Mouse (Mus musculus) lung, adult 2 months (tissue): ENCODE results near the gene 4933424G06Rik. TPM values are rescaled to one million over a fixed set of nuclear protein-coding genes. Genes with fewer than 3 reads are reported as not detected.

Source experiments
- DNase-seq: peaks from one replicate; pipeline ENCODE4 v3.0.0; 2022
- H3K4me1 ChIP-seq: fragments of 200-500 bp; 2 replicates; pipeline ENCODE4 v1.6.1; 2011; ENCODE audit warnings: low read length; ENCODE audit not compliant: control insufficient read depth, insufficient read depth
- H3K4me3 ChIP-seq: fragments of 200-500 bp; replicated peaks from 2 replicates; pipeline ENCODE3; 2011; ENCODE audit warnings: low read depth, mild to moderate bottlenecking, control low read depth, low read length; ENCODE audit errors: extremely low read depth
- CTCF ChIP-seq: fragments of 200-500 bp; IDR thresholded peaks from 2 replicates; pipeline ENCODE4 v1.5.1; 2011; ENCODE audit warnings: mild to moderate bottlenecking, low read length, control low read depth; ENCODE audit not compliant: insufficient read depth
- POLR2A ChIP-seq: fragments of 200-500 bp; IDR thresholded peaks from 2 replicates; pipeline ENCODE4 v1.6.1; 2011; ENCODE audit warnings: low read depth, mild to moderate bottlenecking, control low read depth, low read length, borderline replicate concordance; ENCODE audit errors: extremely low read depth
- WGBS: fragments of 180-500 bp; shearing (Covaris S2); methylation state at CpG from one replicate; pipeline ENCODE4 v1.1.7; 2018; 5-methylcytosine and 5-hydroxymethylcytosine counted together
- polyA plus RNA-seq: library from polyadenylated mRNA; depleted of rRNA; stranded (reverse); fragments of >200 nt; gene quantifications from 2 replicates; pipeline ENCODE4 v1.2.3, GENCODE M21; 2012

The 4933424G06Rik gene
- polyA plus RNA-seq, 1 experiment, result not detected

DNA sequence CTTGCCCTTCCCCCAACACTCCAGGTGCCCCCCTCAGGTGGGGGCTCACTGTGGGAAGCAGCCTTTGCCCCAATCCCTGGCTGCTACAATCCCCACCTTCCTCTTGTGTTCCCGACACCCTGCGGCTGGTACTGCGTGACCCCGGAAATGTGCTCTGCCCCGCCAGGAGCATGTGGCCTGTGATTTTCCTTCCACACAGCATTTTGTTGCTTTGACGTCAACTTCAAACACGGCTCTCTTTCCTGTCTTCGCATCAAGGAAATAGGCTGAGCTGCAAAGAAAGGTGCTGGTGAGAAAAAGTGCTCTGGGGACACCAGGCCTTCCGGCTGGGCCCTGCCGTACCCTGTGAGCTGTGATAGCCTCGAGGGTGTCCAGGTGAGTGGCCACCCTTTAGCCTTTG, 51.6 kb downstream of the 4933424G06Rik start, which contains the start of gene Zap70:
Gene Zap70, plus strand, starts transcription at position 231 of the 400 bp plus-strand sequence.
- 74% methylated on average over 11 of the region's 11 CpGs for WGBS
- TF ChIP-seq CTCF, result no peak
- Histone ChIP-seq H3K4me3 (no peak within 1 kb of the TSS), H3K4me1 (no peaks in the 10 kb centered on the region)
- DNase-seq, result no peak

DNA sequence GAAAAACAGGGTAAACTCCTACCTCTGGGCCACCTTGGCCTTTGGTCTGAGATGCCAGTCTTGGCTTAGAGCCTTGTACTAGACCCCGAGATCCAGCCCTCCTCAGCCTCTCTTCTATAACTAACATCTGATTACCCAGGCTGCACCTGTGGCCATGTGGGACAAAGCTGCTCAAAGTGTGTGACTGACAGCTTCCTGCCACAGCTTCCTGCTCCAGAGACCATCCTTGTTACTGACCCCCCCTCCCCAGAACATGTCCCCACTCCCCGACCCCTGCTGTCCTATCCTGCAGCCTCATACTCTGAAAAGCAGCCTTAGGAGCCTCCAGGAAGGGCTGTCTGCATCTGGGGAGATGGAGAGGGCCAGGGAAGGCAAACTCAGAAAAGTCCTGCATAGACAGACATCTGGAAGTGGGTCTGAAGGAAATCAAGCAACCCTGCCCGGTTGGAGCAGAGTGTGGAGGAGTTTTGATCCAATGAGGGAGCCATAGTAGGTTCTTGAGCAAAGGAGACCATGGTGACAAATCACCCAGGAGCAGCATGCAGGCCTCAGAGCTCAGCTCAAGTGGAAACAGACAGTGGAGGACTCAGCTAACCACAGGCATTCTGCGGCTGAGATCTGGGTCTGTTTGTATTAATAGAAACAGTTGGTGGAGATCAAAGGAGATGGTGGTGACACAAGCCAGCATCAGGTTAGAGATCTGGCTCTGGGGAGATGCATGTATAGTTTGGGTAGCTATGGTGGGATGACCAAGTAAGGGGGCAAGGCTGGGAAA, 56.7 kb downstream of the 4933424G06Rik start:
- TF ChIP-seq POLR2A, result no peak
- TF ChIP-seq CTCF, result no peak
- 45% methylated on average over 4 of the region's 4 CpGs for WGBS

DNA sequence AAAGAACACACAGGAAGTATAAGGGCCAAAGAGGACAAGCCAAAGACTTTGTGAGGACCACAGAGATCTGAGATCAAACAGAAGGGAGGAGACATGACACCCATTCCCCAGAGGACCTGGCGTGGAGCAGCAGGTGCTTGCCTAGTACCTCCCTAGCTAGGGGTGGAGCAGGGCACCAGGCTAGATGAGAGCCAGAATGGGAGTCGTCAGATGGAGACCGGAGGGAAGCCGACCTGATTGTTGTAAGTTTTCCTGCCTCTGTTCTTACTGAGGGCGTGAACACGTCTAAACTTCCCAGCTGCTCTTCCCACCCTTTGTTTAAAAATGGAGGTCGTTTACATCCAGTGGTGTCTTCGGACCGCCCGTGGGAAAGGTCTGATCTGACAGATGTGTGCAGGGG, 57.4 kb downstream of the 4933424G06Rik start:
- no peaks in the 10 kb centered on the region for H3K4me1 ChIP-seq
- TF ChIP-seq POLR2A (no peak), CTCF (no peak)
- H3K4me3 ChIP-seq, result no peak overlapping the region
- WGBS, result 13% methylated on average over 10 of the region's 10 CpGs
- no peak for DNase-seq

More for the DNA sequence above, 56.7 kb downstream of the 4933424G06Rik start:
- DNase-seq, result no peak
- no peak overlapping the region for H3K4me3 ChIP-seq
- no peaks in the 10 kb centered on the region for H3K4me1 ChIP-seq

- H3K4me1 ChIP-seq, result no peaks in the 10 kb centered on the region
- 81% methylated on average over 5 of the region's 5 CpGs for WGBS
Observed at GRCm38 (mm10) chr1:36768786-36769185, 58.8 kb downstream of the 4933424G06Rik start.

DNA sequence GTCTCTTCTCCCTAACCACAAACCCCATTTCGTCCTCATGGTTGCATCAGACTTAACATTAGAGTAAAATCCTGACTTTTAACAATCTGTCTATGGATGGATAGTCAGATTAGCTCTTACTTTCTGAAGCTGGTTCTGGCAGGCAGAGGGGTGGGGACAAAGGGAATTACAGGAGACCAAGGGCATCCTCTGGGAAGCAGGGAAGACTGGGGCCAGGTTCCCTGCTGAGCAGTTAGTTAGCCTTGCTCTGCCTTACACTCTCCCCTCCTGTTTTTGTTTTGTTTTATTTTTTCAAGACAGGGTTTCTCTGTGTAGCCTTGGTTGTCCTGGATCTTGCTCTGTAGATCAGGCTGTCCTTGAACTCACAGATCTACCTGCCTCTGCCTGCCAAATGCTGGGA, 60.0 kb downstream of the 4933424G06Rik start:
- no peak for DNase-seq
- Histone ChIP-seq H3K4me1 (0 out of 2 replicates have a peak, but pooled peaks cover 2% of the 10 kb centered on the region), H3K4me3 (no peak overlapping the region)
- 86% methylated on average over 1 of the region's 1 CpGs for WGBS
- TF ChIP-seq POLR2A (no peak), CTCF (no peak)

More at GRCm38 (mm10) chr1:36768786-36769185, 58.8 kb downstream of the 4933424G06Rik start:
- no peak for DNase-seq
- no peak overlapping the region for H3K4me3 ChIP-seq
- no peak for TF ChIP-seq CTCF
- no peak for TF ChIP-seq POLR2A

DNA sequence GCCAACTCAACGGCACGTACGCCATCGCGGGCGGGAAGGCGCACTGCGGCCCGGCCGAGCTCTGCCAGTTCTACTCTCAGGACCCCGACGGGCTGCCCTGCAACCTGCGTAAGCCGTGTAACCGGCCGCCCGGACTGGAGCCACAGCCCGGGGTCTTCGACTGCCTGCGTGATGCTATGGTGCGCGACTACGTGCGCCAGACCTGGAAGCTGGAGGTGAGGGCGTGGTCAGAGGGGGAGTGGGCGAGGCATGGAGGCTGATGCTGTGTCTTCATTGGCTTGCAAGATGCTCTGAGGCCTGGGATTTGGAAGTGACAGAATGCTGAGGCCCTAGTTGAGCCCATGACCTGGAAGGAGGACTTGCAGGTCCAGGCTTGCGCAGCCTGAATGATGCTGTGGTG, 61.0 kb downstream of the 4933424G06Rik start:
- Histone ChIP-seq H3K4me1 (0 out of 2 replicates have a peak, but pooled peaks cover 2% of the 10 kb centered on the region), H3K4me3 (no peak overlapping the region)
- DNase-seq, result no peak
- WGBS, result 51% methylated on average over 27 of the region's 27 CpGs
- no peak for TF ChIP-seq POLR2A
- no peak for TF ChIP-seq CTCF

DNA sequence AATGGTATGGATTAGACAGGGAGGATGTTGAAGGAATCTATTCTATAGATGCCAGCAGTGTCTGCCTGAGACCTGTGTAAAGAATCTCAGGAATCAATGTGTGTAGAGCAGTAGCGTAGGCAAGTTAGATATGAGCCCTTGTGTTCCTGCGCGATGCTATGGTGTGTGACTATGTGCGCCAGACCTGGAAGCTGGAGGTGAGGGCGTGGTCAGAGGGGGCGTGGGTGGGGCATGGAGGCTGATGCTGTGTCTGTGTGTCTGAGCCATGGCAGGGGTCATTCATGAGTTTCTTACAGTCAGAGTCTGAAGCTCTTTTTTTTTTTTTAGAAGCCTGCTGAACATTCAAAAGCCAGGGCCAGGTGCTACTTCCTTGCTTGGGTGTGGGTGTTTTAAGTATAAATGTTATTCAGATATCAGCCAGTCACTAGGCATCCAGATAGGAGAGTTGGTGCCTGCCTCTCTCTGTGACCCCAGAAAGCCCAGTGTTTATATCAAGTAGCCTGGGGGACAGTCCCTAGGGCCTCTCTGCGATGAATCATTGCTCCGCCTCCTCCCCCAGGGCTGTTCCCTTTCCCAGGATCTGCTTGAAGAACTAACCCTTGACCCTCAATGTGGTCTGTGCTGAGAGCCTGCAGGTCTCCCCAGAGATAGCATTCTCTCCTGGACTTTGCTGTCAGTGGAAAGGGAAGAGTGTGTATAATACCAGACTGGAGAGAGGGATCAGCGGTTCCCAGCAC, 62.4 kb downstream of the 4933424G06Rik start:
- no peak for DNase-seq
- 0 out of 2 replicates have a peak, but pooled peaks cover 2% of the 10 kb centered on the region for H3K4me1 ChIP-seq
- WGBS, result 87% methylated on average over 9 of the region's 9 CpGs
- TF ChIP-seq CTCF (no peak), POLR2A (no peak)
- H3K4me3 ChIP-seq, result no peak overlapping the region

GRCm38 (mm10) chr1:36780793-36781192, 70.8 kb downstream of the 4933424G06Rik start:
- Histone ChIP-seq H3K4me3 (no peak overlapping the region), H3K4me1 (peaks cover 2% of the 10 kb centered on the region; the same call in 1 of the 2 replicates)
- TF ChIP-seq CTCF (no peak), POLR2A (no peak)
- 80% methylated on average over 13 of the region's 13 CpGs for WGBS
- DNase-seq, result no peak

- Histone ChIP-seq H3K4me3 (no peak overlapping the region), H3K4me1 (peaks cover 2% of the 10 kb centered on the region; the same call in 1 of the 2 replicates)
- 70% methylated on average over 11 of the region's 11 CpGs for WGBS
- DNase-seq, result no peak
- TF ChIP-seq CTCF, result no peak
- TF ChIP-seq POLR2A, result no peak
Observed at GRCm38 (mm10) chr1:36782476-36782875, 72.5 kb downstream of the 4933424G06Rik start.

DNA sequence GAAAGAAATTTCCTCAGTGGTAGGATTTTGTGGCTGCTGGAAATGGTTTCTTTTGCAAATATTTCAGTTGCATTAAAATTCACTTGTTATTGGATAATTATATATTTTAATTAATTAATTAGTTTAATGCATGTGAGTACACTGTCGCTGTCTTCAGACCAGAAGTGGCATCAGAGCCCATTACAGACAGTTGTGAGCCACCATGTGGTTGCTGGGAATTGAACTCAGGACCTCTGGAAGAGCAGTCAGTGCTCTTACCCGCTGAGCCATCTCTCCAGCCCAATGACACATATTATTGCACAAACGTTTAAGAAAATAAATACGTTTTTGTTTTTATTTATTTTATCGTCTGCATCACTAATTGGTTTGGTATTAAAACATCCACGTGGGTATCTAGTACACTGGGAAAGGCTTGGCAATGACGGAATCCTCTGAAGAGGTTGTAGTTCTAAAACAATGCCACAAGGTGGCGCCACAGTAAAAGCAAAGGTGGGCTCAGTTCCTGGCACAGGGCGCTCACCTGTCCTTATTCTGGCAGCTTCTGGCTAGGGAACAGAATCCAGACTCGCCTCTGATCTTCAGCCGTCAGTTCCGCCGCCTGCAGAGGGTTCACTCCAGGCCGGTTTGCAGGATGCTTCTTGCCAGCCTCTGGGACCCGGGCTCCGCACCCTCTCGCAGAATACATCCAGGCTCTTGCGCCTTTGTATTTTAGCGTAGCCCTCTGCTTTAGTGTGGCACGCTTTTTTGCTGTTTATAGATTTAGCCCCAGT, 74.6 kb downstream of the 4933424G06Rik start:
- peaks cover 2% of the 10 kb centered on the region; the same call in 1 of the 2 replicates for H3K4me1 ChIP-seq
- TF ChIP-seq CTCF (peak; percentile 74), POLR2A (no peak)
- H3K4me3 ChIP-seq, result peak overlapping the region; percentile 19
- WGBS, result 4% methylated on average over 20 of the region's 20 CpGs
- DNase-seq, result peak; percentile 72
